Comparison of ENCODE assay signal across 17 mouse cellular contexts in the genomic region with DNA sequence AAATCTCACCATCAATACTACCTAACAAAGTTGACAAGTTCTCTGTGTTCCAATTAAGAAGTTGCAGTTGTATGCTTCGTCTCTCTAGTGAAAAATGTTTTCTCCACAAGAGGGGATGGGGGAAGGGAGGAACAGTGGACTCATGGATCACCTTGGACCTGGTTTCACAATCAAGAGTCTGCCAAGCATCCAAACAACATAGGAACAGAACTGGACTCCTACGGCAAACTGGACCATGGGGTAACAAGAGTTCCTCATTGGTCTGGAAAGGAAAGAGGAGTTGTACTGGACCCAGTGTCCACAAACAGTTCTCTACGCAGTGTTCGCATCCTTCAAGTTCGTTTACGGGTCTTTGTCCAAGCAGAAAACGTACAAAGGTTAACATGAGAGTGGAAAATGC. TPM values are rescaled to one million over a fixed set of nuclear protein-coding genes. Genes with fewer than 3 reads are reported as not detected.
DNase-seq lines count a peak whose midpoint lies in the region; ATAC-seq lines count a peak whose summit lies in the region.
"Had no signal": no experiment of that assay in that cellular context is flagged by ENCODE, and none has a peak within 500 bp of the region (broad histone marks: within the 10 kb centered on the region; RNA-seq: fewer than 3 reads in every experiment).

No protein-coding gene starts in this region.

- no peak overlapping the region for H3K4me3 ChIP-seq in hindbrain, embryonic 11.5 days (ENCODE audit: low read depth, low read length)
- no peak overlapping the region for H3K4me3 ChIP-seq in hindbrain, embryonic 14.5 days (replicated peaks; ENCODE audit: low read length)

- H3K27me3 ChIP-seq in hindbrain, embryonic 11.5 days (ENCODE audit: control insufficient read depth, insufficient read depth, low read length): peaks cover 4% of the 10 kb centered on the region; the same call in 1 of the 2 replicates
- 0 out of 2 replicates have a peak, but pooled peaks cover 5% of the 10 kb centered on the region for H3K27me3 ChIP-seq in hindbrain, embryonic 14.5 days (ENCODE audit: control insufficient read depth, insufficient read depth, low read length)
- H3K27me3 ChIP-seq: embryonic facial prominence, embryonic 15.5 days; heart, embryonic 15.5 days had no signal

- no peaks in the 10 kb centered on the region for H3K36me3 ChIP-seq in hindbrain, embryonic 11.5 days (ENCODE audit: control insufficient read depth, insufficient read depth, low read length)
- H3K36me3 ChIP-seq in hindbrain, embryonic 14.5 days (replicated peaks; ENCODE audit: control insufficient read depth, insufficient read depth): no peaks in the 10 kb centered on the region
- H3K36me3 ChIP-seq: hindbrain, embryonic 15.5 days had no signal

- H3K9me3 ChIP-seq in hindbrain, embryonic 11.5 days (ENCODE audit: control insufficient read depth, low read length): no peaks in the 10 kb centered on the region
- no peaks in the 10 kb centered on the region for H3K9me3 ChIP-seq in hindbrain, embryonic 14.5 days (ENCODE audit: control insufficient read depth, low read length)
- H3K9me3 ChIP-seq: embryonic facial prominence, embryonic 15.5 days; heart, embryonic 15.5 days; hindbrain, embryonic 15.5 days had no signal

- DNase-seq in hindbrain, embryonic 11.5 days (ENCODE audit: low spot score): peak; percentile 9
- DNase-seq in hindbrain, embryonic 14.5 days (ENCODE audit: low spot score): no peak
- peak; percentile 45 for DNase-seq in 3T3-L1 (ENCODE audit: low read depth, low spot score)
- peak; percentile 11 for DNase-seq in CD4-positive helper T cell, adult 2 months (ENCODE audit: low read depth, low spot score)
- peak; percentile 19 to 62 for DNase-seq in kidney, postnatal 36 days
- DNase-seq in ovary, postnatal 10 days (ENCODE audit: low spot score): no peak
- no peak for DNase-seq in heart, adult 18-20 months
- DNase-seq: forebrain, postnatal 0 days; thymus, postnatal 4 days had no signal

- H3K27ac ChIP-seq in hindbrain, embryonic 11.5 days (ENCODE audit: low read depth, low read length): no peak overlapping the region
- H3K27ac ChIP-seq in hindbrain, embryonic 14.5 days: no peak overlapping the region

- WGBS in hindbrain, embryonic 11.5 days: 87% methylated on average over 7 of the region's 7 CpGs
- 91% methylated on average over 7 of the region's 7 CpGs for WGBS in hindbrain, embryonic 14.5 days

- no peak for ATAC-seq in hindbrain, embryonic 11.5 days (ENCODE audit: low FRiP score)
- ATAC-seq in hindbrain, embryonic 14.5 days (ENCODE audit: low FRiP score): no peak

- no peak overlapping the region for H3K9ac ChIP-seq in hindbrain, embryonic 11.5 days (ENCODE audit: low read depth, low read length)
- H3K9ac ChIP-seq in hindbrain, embryonic 14.5 days: no peak overlapping the region

- no peak overlapping the region for H3K4me2 ChIP-seq in hindbrain, embryonic 11.5 days (replicated peaks; ENCODE audit: low read depth, low read length)
- H3K4me2 ChIP-seq in hindbrain, embryonic 14.5 days (replicated peaks): no peak overlapping the region

- peaks cover 2% of the 10 kb centered on the region; the same call in 1 of the 2 replicates for H3K4me1 ChIP-seq in hindbrain, embryonic 11.5 days (replicated peaks; ENCODE audit: control insufficient read depth, insufficient read depth, low read length)
- peaks cover 20% of the 10 kb centered on the region for H3K4me1 ChIP-seq in hindbrain, embryonic 14.5 days (replicated peaks; ENCODE audit: control insufficient read depth, insufficient read depth, low read length)

RNA-seq across cellular contexts. Expression of a gene that starts 0.8 kb away (rescaled TPM):
- polyA plus RNA-seq in hindbrain, embryonic 11.5 days (2014; fragmentation: Nextera tagmentation; extraction: Ambion mirVana): 50.9 and 52.3 TPM in 2 replicates
- polyA plus RNA-seq in hindbrain, embryonic 14.5 days (2014; fragmentation: Nextera tagmentation; extraction: Ambion mirVana): 47.2 and 47.4 TPM in 2 replicates
- total RNA-seq in heart, adult 18-20 months (2021): 10 to 100 TPM; 16.7 to 17.0 TPM

RNA-seq across cellular contexts. Expression of a gene that starts 30.0 kb away (rescaled TPM):
- polyA plus RNA-seq in hindbrain, embryonic 11.5 days (2014; fragmentation: Nextera tagmentation; extraction: Ambion mirVana): 5.5 and 6.0 TPM in 2 replicates
- 0.37 TPM in 1 of 2 replicates, not detected in the other for polyA plus RNA-seq in hindbrain, embryonic 14.5 days (2014; fragmentation: Nextera tagmentation; extraction: Ambion mirVana)
- total RNA-seq in heart, adult 18-20 months (2021): not detected
- total RNA-seq: ES-E14; gastrocnemius, postnatal 36 days had no signal
- polyA plus RNA-seq: embryonic facial prominence, embryonic 15.5 days; heart, embryonic 15.5 days; liver, embryonic 16.5 days; small intestine, adult 2 months; stomach, postnatal 0 days had no signal

Comparison
In these comparisons a context has a peak if more than half of its experiments do, and no peak if none do; other contexts are left out.
1. DNase-seq: peak in hindbrain, embryonic 11.5 days (single experiment), 3T3-L1 (single experiment), CD4-positive helper T cell, adult 2 months (single experiment) and kidney, postnatal 36 days (2 of 2); none in hindbrain, embryonic 14.5 days (single experiment), ovary, postnatal 10 days (single experiment) and heart, adult 18-20 months (0 of 2).